Comparison of ENCODE assay signal across 9 mouse cellular contexts in the genomic region with DNA sequence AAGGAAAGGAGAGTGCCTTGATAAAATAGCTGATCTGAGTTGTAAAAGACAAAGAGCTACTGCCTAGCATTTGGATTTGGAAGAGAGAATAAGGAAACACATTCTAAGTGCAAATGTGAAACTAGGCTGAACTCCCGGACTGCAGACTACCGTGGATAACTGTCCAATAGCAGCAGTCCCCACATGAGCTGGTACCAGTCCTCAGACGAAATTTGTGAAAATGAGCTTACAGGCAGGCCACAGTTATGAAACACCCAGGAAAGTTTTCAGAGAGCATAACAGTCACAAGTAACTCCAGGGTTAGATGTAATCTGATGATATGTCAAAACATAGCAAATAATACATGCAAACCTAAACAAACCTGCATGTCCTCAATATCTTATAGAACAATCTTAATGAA.
"Had no signal": no experiment of that assay in that cellular context is flagged by ENCODE, and none has a peak within 500 bp of the region (broad histone marks: within the 10 kb centered on the region; RNA-seq: fewer than 3 reads in every experiment).

No protein-coding gene starts in this region.

- DNase-seq: kidney, adult 18-20 months; kidney, postnatal 4 days; liver; liver, embryonic 13.5 days; liver, postnatal 0 days; midbrain, embryonic 14.5 days; right cerebral cortex, postnatal 25 days; thymus, postnatal 36 days had no signal

- ATAC-seq: intestine, embryonic 15.5 days; liver, postnatal 0 days had no signal
